Mouse (Mus musculus) cerebellum, adult 11-12 months (tissue): ENCODE results near the gene Usp30.

Experiments used
- DNase-seq: peaks from one replicate; pipeline ENCODE4 v3.0.0; 2022

Usp30 gene

GRCm38 (mm10) chr5:114162106-114162815 is 97.0 kb downstream of the Usp30 start:
- DNase-seq = no peak

GRCm38 (mm10) chr5:114163117-114163696 is 97.9 kb downstream of the Usp30 start:
- no peak for DNase-seq

- DNase-seq = no peak
These were observed 105.1 kb downstream of the Usp30 start for GRCm38 (mm10) chr5:114170345-114170744.

GRCm38 (mm10) chr5:114172936-114173335 is 107.7 kb downstream of the Usp30 start:
- DNase-seq = no peak

GRCm38 (mm10) chr5:114173458-114173857 is 108.2 kb downstream of the Usp30 start:
- no peak for DNase-seq

- DNase-seq = no peak
These were observed 108.8 kb downstream of the Usp30 start for GRCm38 (mm10) chr5:114173877-114174581.
